Mouse (Mus musculus): ENCODE results near the gene Prtg. TPM values are rescaled to one million over a fixed set of nuclear protein-coding genes. Genes with fewer than 3 reads are reported as not detected.

Gene Prtg
- polyA plus RNA-seq, 1 experiment from 2014 or later: 1.3 TPM

DNA sequence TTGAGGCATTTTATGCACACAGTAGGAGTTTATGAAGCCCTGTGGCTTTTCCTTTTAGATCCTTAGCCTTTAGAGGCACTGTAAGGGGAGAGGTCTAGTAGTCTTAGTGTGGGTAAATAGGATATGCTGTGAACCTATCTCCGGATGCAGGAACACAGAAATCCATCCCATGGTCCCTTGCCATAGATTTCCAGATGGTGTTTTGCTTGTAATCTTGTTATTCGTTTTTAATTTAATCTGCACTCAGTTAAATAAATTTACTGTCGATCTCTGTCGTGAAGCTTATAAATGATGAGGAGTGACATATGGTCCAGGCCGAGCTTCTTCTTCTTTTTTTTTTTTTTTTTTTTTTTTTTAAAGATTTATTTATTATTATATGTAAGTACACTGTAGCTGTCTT is 54.1 kb downstream of the Prtg start:
- Histone ChIP-seq H3K36me3 (ENCODE audit: insufficient read depth) (no peaks in the 10 kb centered on the region), H3K9ac (no peak overlapping the region), H3K4me3 (ENCODE audit: low read depth, low read length) (no peak overlapping the region), H3K27ac (ENCODE audit: low read depth) (no peak overlapping the region), H3K4me2 (no peak overlapping the region), H3K4me1 (ENCODE audit: insufficient read depth) (no peaks in the 10 kb centered on the region), H3K9me3 (ENCODE audit: low read depth, low read length) (no peaks in the 10 kb centered on the region), H3K27me3 (ENCODE audit: insufficient read depth, low read length) (no peaks in the 10 kb centered on the region)
- no peak for TF ChIP-seq CTCF (IDR thresholded peaks at IDR 0.05; ENCODE audit: low read depth)
- WGBS: 58% methylated on average over 5 of the region's 5 CpGs
- DNase-seq (no peak), ATAC-seq (ENCODE audit: insufficient read depth) (no peak)

DNA sequence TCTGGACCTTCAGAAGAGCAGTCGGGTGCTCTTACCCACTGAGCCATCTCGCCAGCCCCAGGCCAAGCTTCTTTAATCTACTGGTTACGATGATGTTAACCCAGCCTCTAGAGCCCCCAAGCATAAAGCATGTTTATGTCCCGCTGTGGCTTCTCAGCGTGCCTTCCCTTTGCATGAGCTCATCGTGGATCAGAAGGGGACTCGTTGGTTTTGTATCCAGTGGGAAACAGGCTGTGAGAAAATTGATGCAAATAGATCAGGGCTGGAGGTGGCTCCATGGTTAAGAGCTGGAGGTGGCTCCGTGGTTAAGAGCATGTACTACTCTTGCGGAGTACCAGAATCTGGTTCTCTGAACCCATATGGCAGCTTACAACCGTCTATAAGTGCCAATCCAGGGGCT is 54.6 kb downstream of the Prtg start:
- no peak for TF ChIP-seq CTCF (IDR thresholded peaks at IDR 0.05; ENCODE audit: low read depth)
- no peak overlapping the region for H3K4me3 ChIP-seq (ENCODE audit: low read depth, low read length)
- DNase-seq (no peak), ATAC-seq (ENCODE audit: insufficient read depth) (no peak)
- no peak overlapping the region for H3K9ac ChIP-seq
- 81% methylated on average over 10 of the region's 10 CpGs for WGBS
- H3K27me3 ChIP-seq (ENCODE audit: insufficient read depth, low read length): no peaks in the 10 kb centered on the region
- no peaks in the 10 kb centered on the region for H3K9me3 ChIP-seq (ENCODE audit: low read depth, low read length)
- H3K36me3 ChIP-seq (ENCODE audit: insufficient read depth): no peaks in the 10 kb centered on the region
- no peaks in the 10 kb centered on the region for H3K4me1 ChIP-seq (ENCODE audit: insufficient read depth)
- H3K27ac ChIP-seq (ENCODE audit: low read depth): no peak overlapping the region
- no peak overlapping the region for H3K4me2 ChIP-seq

DNA sequence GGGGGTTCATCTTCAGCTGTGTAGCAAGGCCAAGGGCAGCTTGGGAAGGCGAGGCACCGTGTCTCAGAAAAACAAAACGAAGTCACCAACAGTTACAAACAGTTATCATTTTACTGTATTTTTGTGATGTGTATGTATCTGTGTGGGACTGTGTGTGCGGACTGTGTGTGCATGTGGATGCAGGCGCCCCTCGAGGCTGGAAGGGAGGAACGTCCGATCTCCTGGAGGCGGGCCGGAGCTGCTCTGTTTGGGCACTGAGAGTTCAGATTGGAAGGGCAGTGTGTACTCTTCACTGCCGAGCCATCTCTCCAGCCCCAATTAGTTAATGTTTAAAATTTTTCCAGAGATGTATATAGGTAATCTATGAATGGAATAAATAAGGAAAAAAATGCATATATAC is 55.5 kb downstream of the Prtg start:
- Histone ChIP-seq H3K27me3 (ENCODE audit: insufficient read depth, low read length) (no peaks in the 10 kb centered on the region), H3K4me1 (ENCODE audit: insufficient read depth) (no peaks in the 10 kb centered on the region), H3K36me3 (ENCODE audit: insufficient read depth) (no peaks in the 10 kb centered on the region), H3K9me3 (ENCODE audit: low read depth, low read length) (no peaks in the 10 kb centered on the region), H3K27ac (ENCODE audit: low read depth) (no peak overlapping the region), H3K9ac (no peak overlapping the region), H3K4me3 (ENCODE audit: low read depth, low read length) (no peak overlapping the region), H3K4me2 (no peak overlapping the region)
- no peak for DNase-seq
- ATAC-seq (ENCODE audit: insufficient read depth): no peak
- no peak for TF ChIP-seq CTCF (IDR thresholded peaks at IDR 0.05; ENCODE audit: low read depth)
- whole genome bisulfite sequencing: 79% methylated on average over 11 of the region's 11 CpGs

DNA sequence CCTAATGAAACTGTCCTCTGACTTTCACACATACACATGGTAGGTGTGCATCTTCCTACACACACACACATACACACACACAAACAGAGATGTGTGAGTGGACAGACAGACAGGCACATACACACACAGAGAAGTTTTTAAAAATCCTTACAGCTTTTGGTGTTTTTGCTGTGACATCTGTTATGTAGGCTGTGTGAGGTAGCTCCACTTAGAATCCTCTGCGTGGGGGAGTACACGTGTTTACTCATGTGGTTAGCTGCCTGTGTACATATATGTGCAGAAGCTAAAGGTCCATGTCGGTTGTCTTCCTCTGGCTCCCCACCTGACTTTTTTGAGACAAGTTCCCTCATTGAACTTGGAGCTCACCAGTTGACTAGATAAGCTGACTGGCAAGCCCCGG is 56.3 kb downstream of the Prtg start:
- no peak overlapping the region for H3K9ac ChIP-seq
- H3K4me2 ChIP-seq: no peak overlapping the region
- WGBS: 87% methylated on average over 4 of the region's 4 CpGs
- ATAC-seq (ENCODE audit: insufficient read depth): no peak
- no peak for DNase-seq
- H3K36me3 ChIP-seq (ENCODE audit: insufficient read depth): no peaks in the 10 kb centered on the region
- H3K4me1 ChIP-seq (ENCODE audit: insufficient read depth): no peaks in the 10 kb centered on the region
- no peaks in the 10 kb centered on the region for H3K9me3 ChIP-seq (ENCODE audit: low read depth, low read length)
- no peak for TF ChIP-seq CTCF (IDR thresholded peaks at IDR 0.05; ENCODE audit: low read depth)
- no peaks in the 10 kb centered on the region for H3K27me3 ChIP-seq (ENCODE audit: insufficient read depth, low read length)
- H3K27ac ChIP-seq (ENCODE audit: low read depth): no peak overlapping the region
- H3K4me3 ChIP-seq (ENCODE audit: low read depth, low read length): no peak overlapping the region

DNA sequence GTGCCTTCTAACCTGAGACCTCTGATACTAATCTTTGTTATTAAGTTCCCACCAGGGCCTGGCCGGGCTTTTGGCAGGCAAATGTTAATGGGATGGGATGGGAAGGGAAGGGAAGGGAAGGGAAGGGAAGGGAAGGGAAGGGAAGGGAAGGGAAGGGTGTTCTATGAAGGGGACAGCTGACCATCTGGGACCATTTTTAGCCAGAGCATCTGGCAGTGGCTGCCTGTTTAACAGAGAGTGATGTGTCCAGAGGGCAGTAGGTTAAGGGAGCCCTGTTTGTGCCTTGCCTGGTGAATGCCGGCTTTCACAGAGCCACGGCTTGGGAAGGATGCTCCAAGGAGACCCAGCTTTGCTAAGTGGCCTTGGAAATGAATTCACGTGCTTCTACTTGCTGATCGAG is 57.1 kb downstream of the Prtg start:
- Histone ChIP-seq H3K9ac (0 out of 2 replicates have a peak overlapping the region, but pooled peaks have one; percentile 16), H3K27me3 (ENCODE audit: insufficient read depth, low read length) (no peaks in the 10 kb centered on the region), H3K4me3 (ENCODE audit: low read depth, low read length) (no peak overlapping the region), H3K36me3 (ENCODE audit: insufficient read depth) (no peaks in the 10 kb centered on the region), H3K9me3 (ENCODE audit: low read depth, low read length) (no peaks in the 10 kb centered on the region), H3K4me1 (ENCODE audit: insufficient read depth) (no peaks in the 10 kb centered on the region), H3K27ac (ENCODE audit: low read depth) (no peak overlapping the region), H3K4me2 (no peak overlapping the region)
- WGBS: 41% methylated on average over 5 of the region's 5 CpGs
- no peak for ATAC-seq (ENCODE audit: insufficient read depth)
- no peak for TF ChIP-seq CTCF (IDR thresholded peaks at IDR 0.05; ENCODE audit: low read depth)
- DNase-seq: peak; percentile 24

DNA sequence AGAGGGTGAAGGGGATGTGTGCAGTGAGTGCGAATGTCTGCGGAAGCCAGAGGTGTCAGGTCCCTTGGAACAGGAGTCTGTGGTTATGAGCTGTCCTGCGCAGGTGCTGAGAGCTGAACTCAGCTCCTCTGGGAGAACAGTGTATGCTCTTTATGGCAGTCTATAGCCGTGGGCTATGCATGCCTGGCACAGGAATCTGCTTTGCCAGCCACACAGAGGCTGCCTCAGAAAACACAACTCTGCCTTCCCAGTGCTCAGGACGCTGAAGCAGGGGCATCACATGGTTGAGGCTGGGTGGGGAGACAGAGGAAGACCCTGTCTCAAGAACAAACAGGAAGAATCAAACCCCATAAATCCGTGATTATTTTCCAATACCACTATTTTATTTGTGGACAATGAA is 60.8 kb downstream of the Prtg start:
- DNase-seq (no peak), ATAC-seq (ENCODE audit: insufficient read depth) (no peak)
- no peak overlapping the region for H3K4me3 ChIP-seq (ENCODE audit: low read depth, low read length)
- TF ChIP-seq CTCF (IDR thresholded peaks at IDR 0.05; ENCODE audit: low read depth): no peak
- H3K27me3 ChIP-seq (ENCODE audit: insufficient read depth, low read length): no peaks in the 10 kb centered on the region
- peaks cover 6% of the 10 kb centered on the region; the same call in 1 of the 2 replicates for H3K4me1 ChIP-seq (ENCODE audit: insufficient read depth)
- H3K4me2 ChIP-seq: no peak overlapping the region
- no peak overlapping the region for H3K9ac ChIP-seq
- H3K36me3 ChIP-seq (ENCODE audit: insufficient read depth): no peaks in the 10 kb centered on the region
- no peak overlapping the region for H3K27ac ChIP-seq (ENCODE audit: low read depth)
- no peaks in the 10 kb centered on the region for H3K9me3 ChIP-seq (ENCODE audit: low read depth, low read length)
- 88% methylated on average over 6 of the region's 6 CpGs for whole genome bisulfite sequencing

DNA sequence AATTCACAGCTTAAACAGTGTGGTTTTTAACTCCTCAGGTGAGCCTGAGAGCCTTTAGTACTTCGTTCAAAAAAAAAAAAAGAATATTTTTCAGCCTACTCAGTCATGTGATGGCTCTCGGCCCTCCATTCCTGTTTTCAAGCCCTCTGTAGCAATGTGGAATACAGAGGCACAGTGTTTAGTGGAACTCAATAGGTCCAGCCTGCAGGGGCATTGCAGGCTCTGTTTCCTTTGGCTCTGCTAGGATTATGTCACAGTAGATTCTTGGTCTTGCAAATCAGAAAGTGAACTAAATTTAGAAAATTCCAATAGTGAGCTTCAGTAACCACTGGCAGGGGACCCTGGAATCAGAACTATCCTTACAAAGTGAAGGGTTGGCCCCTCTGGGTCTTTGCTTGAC is 62.1 kb downstream of the Prtg start:
- no peak overlapping the region for H3K4me2 ChIP-seq
- no peak overlapping the region for H3K9ac ChIP-seq
- peaks cover 10% of the 10 kb centered on the region; the same call in 1 of the 2 replicates for H3K4me1 ChIP-seq (ENCODE audit: insufficient read depth)
- ATAC-seq (ENCODE audit: insufficient read depth) (no peak), DNase-seq (no peak)
- no peak for TF ChIP-seq CTCF (IDR thresholded peaks at IDR 0.05; ENCODE audit: low read depth)
- H3K27me3 ChIP-seq (ENCODE audit: insufficient read depth, low read length): no peaks in the 10 kb centered on the region
- H3K9me3 ChIP-seq (ENCODE audit: low read depth, low read length): no peaks in the 10 kb centered on the region
- H3K4me3 ChIP-seq (ENCODE audit: low read depth, low read length): no peak overlapping the region
- no peaks in the 10 kb centered on the region for H3K36me3 ChIP-seq (ENCODE audit: insufficient read depth)
- 81% methylated on average over 2 of the region's 2 CpGs for WGBS
- no peak overlapping the region for H3K27ac ChIP-seq (ENCODE audit: low read depth)
